Mouse (Mus musculus): ENCODE results near the gene Hoxd10. TPM values are rescaled to one million over a fixed set of nuclear protein-coding genes. Genes with fewer than 3 reads are reported as not detected.

Gene Hoxd10
- 2.3 TPM in 1 of 2 replicates, not detected in the other for polyA plus RNA-seq (2016; fragmentation: Nextera tagmentation; extraction: Ambion mirVana)

DNA sequence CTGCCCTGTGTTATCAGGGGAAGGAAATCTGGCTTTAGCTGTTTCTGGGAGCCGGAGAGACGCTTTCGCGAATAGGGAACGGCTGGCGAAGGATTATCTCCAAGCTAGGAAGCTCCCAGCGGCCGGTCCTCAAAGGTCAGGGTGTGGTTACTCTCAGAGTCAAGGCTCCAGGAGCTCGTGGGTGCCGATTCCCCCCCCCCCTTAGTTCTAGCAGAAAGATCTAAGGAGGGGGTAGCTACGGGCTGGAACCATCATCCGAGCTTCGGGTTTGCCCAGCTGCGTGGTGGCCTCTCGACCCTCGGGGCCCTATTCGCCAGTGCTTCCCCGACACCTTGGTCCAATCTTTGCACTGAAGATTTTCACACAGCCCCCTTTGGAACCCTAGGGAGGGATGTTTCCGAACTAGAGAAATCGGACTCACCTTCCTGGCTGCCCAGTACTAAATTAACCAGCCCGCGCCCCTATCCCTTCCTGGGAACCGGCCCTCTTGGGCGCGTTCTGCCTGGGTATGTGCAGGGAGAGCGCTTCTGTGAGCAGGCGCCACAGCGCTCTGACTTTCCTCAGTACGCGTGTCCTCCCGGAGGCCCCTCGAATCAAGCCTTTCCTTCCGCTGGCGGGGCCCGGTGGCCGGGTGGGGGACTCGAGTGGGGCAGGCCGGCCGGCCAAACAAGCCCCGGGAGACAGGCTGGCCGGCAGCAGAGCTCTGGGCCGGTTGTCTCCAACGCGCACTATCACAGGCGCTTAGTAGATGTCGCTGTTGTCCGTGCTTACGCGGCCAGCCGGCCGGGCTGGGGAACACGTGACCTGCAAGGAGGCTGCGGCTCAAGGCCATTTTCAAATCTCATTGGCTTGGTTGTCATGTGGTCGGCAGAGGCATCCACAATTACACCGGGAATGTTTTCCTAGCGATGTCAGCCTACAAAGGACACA, at the start of gene Hoxd10:
TSS of gene Hoxd10 (plus strand) at position 903 of the 930 bp plus-strand sequence.
- H3K4me1 ChIP-seq = peaks cover 14% of the 10 kb centered on the region; the same call in 1 of the 2 replicates
- peaks cover 98% of the 10 kb centered on the region for H3K27me3 ChIP-seq (ENCODE audit: insufficient read depth, poor library complexity, severe bottlenecking)
- no peak within 1 kb of the TSS for H3K27ac ChIP-seq
- 1% methylated on average over 56 of the region's 56 CpGs for WGBS
- H3K36me3 ChIP-seq = no peaks in the 10 kb centered on the region
- H3K4me3 ChIP-seq = peak within 1 kb of the TSS; percentile 49
- no peaks in the 10 kb centered on the region for H3K9me3 ChIP-seq
- DNase-seq (ENCODE audit: low spot score) = peak; percentile 89

DNA sequence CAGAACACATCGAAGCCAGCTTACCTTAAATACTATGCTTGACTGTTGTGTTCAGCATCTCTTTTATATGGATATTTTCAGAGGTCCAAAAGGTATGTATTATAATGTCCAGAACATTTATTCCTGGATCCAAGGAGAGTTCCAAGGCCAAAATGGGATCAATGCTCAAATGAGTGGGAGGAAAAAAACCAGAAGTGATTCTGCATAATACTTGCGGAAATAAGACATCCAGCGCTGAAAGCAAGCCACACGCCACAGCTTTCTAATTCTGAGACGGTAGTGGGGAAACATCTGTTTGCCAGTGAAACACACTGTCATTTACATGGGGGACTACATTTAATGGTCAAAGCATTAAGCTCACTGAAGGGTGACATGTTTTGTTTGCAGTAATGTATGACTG, 49.3 kb upstream of the Hoxd10 start:
- 71% methylated on average over 5 of the region's 5 CpGs for WGBS
- no peak overlapping the region for H3K4me3 ChIP-seq
- no peaks in the 10 kb centered on the region for H3K4me1 ChIP-seq
- H3K27me3 ChIP-seq (ENCODE audit: insufficient read depth, poor library complexity, severe bottlenecking) = peaks cover 39% of the 10 kb centered on the region
- no peaks in the 10 kb centered on the region for H3K36me3 ChIP-seq
- no peak for DNase-seq (ENCODE audit: low spot score)
- H3K27ac ChIP-seq = no peak overlapping the region
- no peaks in the 10 kb centered on the region for H3K9me3 ChIP-seq

DNA sequence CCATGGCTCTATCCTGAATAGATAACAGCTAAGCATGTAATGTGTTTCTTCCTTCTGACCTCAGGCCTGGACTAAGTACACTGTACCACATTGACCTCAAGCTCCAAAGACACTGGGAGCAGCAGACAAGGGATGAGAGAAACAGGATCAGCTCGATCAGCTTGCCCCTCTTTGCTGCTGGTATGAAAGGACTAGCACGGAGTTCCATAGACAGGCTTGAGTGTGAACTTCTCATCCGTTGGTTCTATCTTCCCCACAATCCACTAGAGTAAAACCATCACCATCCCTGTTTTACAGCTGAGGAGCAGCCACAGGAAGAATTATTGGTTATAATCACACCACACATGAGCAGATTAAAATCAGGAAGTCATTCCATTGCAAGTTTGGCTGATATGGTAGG, 46.1 kb upstream of the Hoxd10 start:
- Histone ChIP-seq H3K9me3 (no peaks in the 10 kb centered on the region), H3K27ac (no peak overlapping the region), H3K4me1 (no peaks in the 10 kb centered on the region), H3K36me3 (no peaks in the 10 kb centered on the region), H3K27me3 (ENCODE audit: insufficient read depth, poor library complexity, severe bottlenecking) (peaks cover 71% of the 10 kb centered on the region), H3K4me3 (no peak overlapping the region)
- DNase-seq (ENCODE audit: low spot score) = no peak
- 77% methylated on average over 3 of the region's 3 CpGs for WGBS

DNA sequence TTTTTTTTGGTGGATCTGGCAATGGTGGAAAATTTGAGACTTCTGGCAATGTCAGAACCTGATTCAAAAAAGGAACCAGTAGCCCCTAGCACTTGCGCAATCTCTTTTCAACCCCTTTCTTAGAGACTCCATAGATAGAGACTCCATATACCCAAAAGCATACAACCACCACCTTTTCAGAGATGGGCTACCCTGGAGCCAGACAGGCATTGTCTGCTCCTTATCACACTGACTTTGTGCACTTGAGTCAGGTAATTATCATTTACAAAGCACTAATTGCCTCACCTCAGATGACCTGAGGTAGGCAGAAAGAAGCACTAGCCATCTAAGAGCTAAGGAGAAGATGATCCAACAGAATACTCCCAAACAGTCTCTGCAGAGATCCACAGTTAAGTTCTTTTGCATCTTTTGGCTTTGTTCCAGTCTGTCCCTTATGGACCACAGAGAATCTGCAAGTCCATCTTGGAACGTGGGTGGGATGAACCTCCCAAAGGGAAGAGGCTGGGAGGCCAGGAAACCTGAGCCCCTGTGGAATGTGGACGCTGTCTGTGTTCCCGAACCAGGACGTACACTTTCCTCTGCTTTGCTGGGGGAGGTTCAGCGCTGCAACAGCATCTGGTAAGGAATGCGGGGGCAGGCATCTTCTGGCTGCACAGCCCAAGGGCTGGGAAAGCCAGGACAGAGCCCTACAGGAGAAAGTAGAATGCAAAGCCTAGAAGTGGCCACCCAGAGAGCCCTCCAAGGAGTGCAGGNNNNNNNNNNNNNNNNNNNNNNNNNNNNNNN, 44.5 kb upstream of the Hoxd10 start:
- Histone ChIP-seq H3K27ac (no peak overlapping the region), H3K4me3 (no peak overlapping the region), H3K4me1 (no peaks in the 10 kb centered on the region), H3K9me3 (no peaks in the 10 kb centered on the region), H3K36me3 (no peaks in the 10 kb centered on the region), H3K27me3 (ENCODE audit: insufficient read depth, poor library complexity, severe bottlenecking) (peaks cover 88% of the 10 kb centered on the region)
- WGBS = 13% methylated on average over 7 of the region's 7 CpGs
- no peak for DNase-seq (ENCODE audit: low spot score)

DNA sequence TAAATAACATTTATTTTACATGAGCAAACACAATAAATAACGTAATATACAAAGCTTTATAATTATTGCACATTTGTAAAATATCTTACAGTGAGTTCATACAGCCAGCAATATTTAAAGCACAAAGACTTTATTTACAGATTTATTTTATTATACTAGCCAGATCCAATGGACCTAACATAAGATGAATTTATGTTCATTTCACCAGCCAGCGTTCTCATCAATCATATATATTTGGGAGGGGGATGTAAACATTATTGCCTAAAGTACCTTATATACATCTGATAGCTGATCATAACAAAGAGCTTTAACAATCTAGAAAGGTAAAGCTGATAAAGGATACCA, 38.8 kb upstream of the Hoxd10 start:
- DNase-seq (ENCODE audit: low spot score) = no peak
- Histone ChIP-seq H3K27me3 (ENCODE audit: insufficient read depth, poor library complexity, severe bottlenecking) (peaks cover 99% of the 10 kb centered on the region), H3K4me3 (no peak overlapping the region), H3K9me3 (no peaks in the 10 kb centered on the region), H3K36me3 (no peaks in the 10 kb centered on the region), H3K27ac (no peak overlapping the region), H3K4me1 (peaks cover 21% of the 10 kb centered on the region)
- 37% methylated on average over 2 of the region's 2 CpGs for WGBS

DNA sequence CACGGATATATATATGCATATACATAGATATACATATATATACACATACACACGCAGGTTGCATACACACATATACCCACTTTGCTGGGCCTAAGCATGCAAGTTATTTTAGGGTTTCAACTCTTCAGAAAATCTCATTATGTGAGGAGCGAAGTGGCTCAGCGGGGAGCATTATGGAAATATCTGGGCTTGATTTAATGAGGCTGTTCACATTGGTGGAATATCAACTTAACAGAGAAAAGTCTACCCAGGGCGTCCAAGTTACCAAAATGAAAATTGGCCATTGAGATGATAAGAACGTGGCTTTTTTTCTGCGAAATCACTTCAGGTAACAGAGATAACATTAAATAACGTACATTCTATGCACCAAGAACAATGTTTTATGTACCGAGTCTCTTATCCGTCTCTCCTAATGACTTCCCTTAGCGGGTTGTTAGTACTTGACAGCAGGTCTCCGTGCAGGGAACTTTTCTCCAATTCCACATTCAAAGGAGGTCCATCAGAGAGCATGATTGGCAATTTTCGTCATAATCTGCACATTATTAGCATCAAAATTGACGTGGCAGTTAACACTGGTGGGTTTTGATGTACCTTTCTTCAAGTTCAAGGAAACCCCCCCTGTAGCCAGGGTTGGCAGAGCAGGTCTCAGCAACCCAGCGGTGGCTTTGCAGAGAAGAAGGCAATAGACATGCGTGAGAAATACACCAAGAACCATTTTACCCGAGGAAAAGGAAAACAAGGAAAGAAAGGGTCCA, 37.8 kb upstream of the Hoxd10 start:
- H3K36me3 ChIP-seq = no peaks in the 10 kb centered on the region
- no peak overlapping the region for H3K4me3 ChIP-seq
- H3K27ac ChIP-seq = no peak overlapping the region
- peaks cover 26% of the 10 kb centered on the region for H3K4me1 ChIP-seq
- WGBS = 12% methylated on average over 17 of the region's 17 CpGs
- H3K9me3 ChIP-seq = no peaks in the 10 kb centered on the region
- DNase-seq (ENCODE audit: low spot score) = no peak
- H3K27me3 ChIP-seq (ENCODE audit: insufficient read depth, poor library complexity, severe bottlenecking) = peaks cover 99% of the 10 kb centered on the region

DNA sequence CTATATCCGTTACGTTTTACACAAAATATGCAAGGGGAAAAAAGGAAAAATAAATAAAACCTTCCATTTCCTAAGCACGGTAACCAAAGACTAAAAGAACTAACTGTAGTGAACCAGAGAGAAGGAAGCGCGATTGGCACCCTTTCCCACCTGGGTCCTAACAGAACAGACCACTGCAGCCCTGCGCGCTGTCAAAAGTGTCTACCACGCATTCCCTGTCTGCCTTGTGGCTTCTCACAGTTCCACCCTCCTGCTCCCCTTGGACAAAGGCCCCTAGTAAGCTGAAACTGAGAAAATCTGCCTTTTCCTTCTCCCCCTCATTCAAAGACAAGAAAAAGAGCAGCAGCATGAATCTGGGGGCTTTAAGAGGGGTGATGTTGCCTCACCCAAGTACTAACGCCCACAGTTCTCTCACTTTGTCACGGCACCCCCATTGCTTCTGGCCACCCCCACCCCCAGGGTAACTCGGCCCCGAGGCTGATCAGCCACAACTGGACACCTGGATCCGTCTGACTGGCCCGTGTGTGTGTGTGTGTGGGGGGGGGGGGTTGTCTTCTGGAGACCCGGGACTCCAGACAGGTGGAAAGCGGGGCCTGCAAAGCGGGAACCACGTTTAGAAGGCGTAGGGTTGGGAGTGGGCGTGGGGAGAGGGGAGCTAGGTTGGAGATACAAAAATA, 36.8 kb upstream of the Hoxd10 start:
- peak overlapping the region; percentile 54; the same call in 1 of the 2 replicates for H3K4me3 ChIP-seq
- no peak overlapping the region for H3K27ac ChIP-seq
- 7% methylated on average over 20 of the region's 20 CpGs for WGBS
- no peaks in the 10 kb centered on the region for H3K36me3 ChIP-seq
- H3K4me1 ChIP-seq = peaks cover 29% of the 10 kb centered on the region
- no peaks in the 10 kb centered on the region for H3K9me3 ChIP-seq
- peaks cover 99% of the 10 kb centered on the region for H3K27me3 ChIP-seq (ENCODE audit: insufficient read depth, poor library complexity, severe bottlenecking)
- DNase-seq (ENCODE audit: low spot score) = no peak

DNA sequence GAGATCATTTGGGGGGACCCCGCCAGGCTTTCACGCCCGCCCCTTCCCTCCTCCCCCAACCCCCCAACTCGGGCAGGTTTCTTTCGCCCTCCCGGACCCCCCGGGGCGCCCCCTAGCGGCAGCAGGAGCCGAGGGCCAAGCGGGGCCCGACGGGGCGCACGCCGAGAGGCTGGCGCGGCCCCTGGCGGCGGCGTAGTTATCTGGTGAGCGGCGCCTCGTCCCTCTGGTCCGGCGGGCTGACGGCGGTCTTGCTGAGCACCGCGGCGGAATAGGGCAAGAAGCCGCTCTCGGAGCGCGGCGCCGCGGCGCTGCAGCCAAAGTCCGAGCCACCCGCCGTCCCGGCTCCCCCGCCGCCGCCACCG, 36.3 kb upstream of the Hoxd10 start:
- Histone ChIP-seq H3K4me1 (peaks cover 29% of the 10 kb centered on the region), H3K27me3 (ENCODE audit: insufficient read depth, poor library complexity, severe bottlenecking) (peaks cover 99% of the 10 kb centered on the region), H3K9me3 (no peaks in the 10 kb centered on the region), H3K36me3 (no peaks in the 10 kb centered on the region), H3K4me3 (peak overlapping the region; percentile 54), H3K27ac (no peak overlapping the region)
- under 1% methylated on average over 45 of the region's 47 CpGs for WGBS
- DNase-seq (ENCODE audit: low spot score) = no peak

DNA sequence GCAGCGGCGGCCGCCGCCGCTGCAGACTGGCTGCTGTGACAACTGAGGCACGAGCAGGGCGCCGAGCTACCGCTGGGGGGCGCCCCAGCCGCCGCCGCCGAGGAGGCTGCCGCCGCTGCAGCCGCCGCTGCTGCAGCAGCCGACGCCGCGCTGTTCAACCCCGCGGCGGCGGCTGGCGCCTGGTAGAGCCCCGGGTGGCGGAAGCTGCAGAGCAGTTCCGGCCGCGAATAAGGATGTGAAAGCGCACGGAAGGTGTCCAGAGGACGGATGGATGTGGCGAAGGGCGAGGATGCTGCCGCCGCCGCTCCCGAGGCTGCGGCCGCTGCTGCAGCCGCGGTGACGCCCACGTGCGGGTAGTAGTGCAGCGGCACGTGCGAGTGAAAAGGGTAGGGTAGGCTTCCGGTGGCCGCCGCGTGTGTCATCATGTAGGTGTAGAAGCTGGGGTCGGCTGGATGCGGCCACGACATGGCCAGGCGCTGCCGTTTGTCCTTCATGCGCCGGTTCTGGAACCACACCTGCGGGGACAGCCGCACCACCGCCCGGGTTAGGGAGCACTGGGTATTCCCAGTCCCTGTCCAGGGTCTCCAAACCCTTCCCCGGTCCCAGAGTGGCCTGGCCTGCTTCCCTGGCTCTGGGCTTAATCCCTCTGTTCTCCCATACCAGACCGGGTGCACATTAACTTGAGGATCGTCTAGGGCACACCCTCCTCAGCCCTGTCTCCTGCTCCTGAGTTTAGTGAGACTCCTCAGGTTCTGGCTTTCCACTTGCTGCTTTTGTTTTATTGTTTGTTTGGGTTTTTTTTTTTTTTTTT, 35.7 kb upstream of the Hoxd10 start:
- no peaks in the 10 kb centered on the region for H3K36me3 ChIP-seq
- no peaks in the 10 kb centered on the region for H3K9me3 ChIP-seq
- H3K27me3 ChIP-seq (ENCODE audit: insufficient read depth, poor library complexity, severe bottlenecking) = peaks cover 99% of the 10 kb centered on the region
- H3K4me3 ChIP-seq = peak overlapping the region; percentile 54
- under 1% methylated on average over 68 of the region's 69 CpGs for WGBS
- H3K27ac ChIP-seq = no peak overlapping the region; the same call in 1 of the 2 replicates
- no peak for DNase-seq (ENCODE audit: low spot score)
- H3K4me1 ChIP-seq = peaks cover 29% of the 10 kb centered on the region

DNA sequence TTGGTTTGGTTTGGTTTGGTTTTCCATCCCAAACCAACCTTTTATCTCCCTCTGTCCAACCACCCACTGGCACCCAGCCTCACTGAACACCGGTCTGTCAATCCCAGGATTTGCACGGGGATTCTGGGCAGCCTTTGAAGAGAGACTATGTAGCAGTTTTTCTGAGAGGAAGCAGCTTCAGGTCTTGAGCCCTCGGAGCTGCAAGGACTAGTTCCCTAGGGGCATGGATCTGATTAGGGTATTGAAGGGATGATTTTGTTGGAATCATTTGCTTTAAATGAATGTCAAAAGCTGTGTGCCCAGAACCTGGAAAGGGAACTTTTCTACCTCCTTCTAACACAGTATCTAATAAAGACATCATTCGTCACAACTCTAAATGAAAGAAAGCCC, 35.1 kb upstream of the Hoxd10 start:
- no peaks in the 10 kb centered on the region for H3K9me3 ChIP-seq
- 3% methylated on average over 4 of the region's 4 CpGs for WGBS
- peaks cover 99% of the 10 kb centered on the region for H3K27me3 ChIP-seq (ENCODE audit: insufficient read depth, poor library complexity, severe bottlenecking)
- H3K4me1 ChIP-seq = peaks cover 29% of the 10 kb centered on the region
- no peak overlapping the region for H3K4me3 ChIP-seq
- no peak for DNase-seq (ENCODE audit: low spot score)
- H3K36me3 ChIP-seq = no peaks in the 10 kb centered on the region
- H3K27ac ChIP-seq = no peak overlapping the region

DNA sequence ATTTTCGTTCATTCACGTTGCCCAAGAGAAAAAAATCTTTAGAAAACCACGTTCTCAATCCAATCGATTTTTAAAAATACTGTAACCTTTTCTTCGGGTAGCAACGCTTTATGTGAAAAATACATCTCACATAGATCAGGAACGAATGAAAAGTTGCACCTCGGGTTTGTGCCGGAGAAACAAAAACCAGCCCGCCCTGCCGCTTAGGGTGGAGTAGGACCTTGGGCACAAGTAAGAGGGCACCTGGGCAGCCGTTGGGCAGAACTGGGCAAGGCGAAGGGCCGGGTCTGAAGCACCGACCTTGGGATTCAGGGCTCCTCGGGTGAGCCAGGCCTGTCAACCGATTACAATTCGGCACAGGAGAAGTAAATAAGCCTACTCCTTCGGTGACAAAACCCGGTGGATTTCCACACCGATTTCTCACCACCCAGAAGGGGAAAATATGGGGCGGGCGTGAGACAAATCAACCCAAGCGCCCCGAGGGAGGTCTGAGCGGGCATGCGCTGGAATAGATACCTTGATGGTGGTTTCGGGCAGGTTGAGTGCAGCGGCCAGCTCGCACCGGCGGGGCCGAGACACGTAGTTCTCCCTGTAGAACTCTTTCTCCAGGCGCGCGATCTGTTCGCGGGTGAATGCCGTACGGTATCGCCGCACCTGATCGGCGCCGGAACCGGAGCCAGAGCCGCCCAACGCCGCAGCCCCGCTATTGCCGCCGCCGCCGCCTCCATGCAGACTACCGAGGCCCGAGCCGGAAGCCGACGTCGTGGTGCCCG, 34.3 kb upstream of the Hoxd10 start:
- Histone ChIP-seq H3K9me3 (no peaks in the 10 kb centered on the region), H3K27ac (no peak overlapping the region), H3K4me3 (peak overlapping the region; percentile 35), H3K27me3 (ENCODE audit: insufficient read depth, poor library complexity, severe bottlenecking) (peaks cover 99% of the 10 kb centered on the region), H3K36me3 (no peaks in the 10 kb centered on the region), H3K4me1 (peaks cover 29% of the 10 kb centered on the region)
- WGBS = 2% methylated on average over 62 of the region's 62 CpGs
- DNase-seq (ENCODE audit: low spot score) = no peak
